Mouse (Mus musculus): ENCODE data around the gene Gm1123. TPM values are rescaled to one million over a fixed set of nuclear protein-coding genes. Genes with fewer than 3 reads are reported as not detected.

Gene Gm1123
- polyA plus RNA-seq (2012; rRNA removed) = not detected in 2 replicates

GRCm38 (mm10) chr9:99035575-99035974, at the start of gene Gm1123:
Gene Gm1123, minus strand, starts transcription at chr9:99035715.

GRCm38 (mm10) chr9:98985800-98986475, 49.6 kb downstream of the Gm1123 start, which contains the start of gene Faim:
Gene Faim, plus strand, starts transcription at chr9:98986373.

Other genes with a start within 250 kb of the Gm1123 start
- gene Prr23a1, start 193.2 kb downstream of the Gm1123 start, polyA plus RNA-seq (2012; rRNA removed) = 0.17 and 0.69 TPM in 2 replicates
- 0.61 TPM in 1 of 2 replicates, not detected in the other for gene Prr23a2, start 179.2 kb downstream of the Gm1123 start, polyA plus RNA-seq (2012; rRNA removed)
- gene Prr23a3, start 170.9 kb downstream of the Gm1123 start, polyA plus RNA-seq (2012; rRNA removed) = 0.67 and 0.98 TPM in 2 replicates
- gene 7420426K07Rik, start 132.6 kb downstream of the Gm1123 start, polyA plus RNA-seq (2012; rRNA removed) = 1.3 and 1.9 TPM in 2 replicates
- gene Foxl2, start 80.4 kb downstream of the Gm1123 start, polyA plus RNA-seq (2012; rRNA removed) = 29.8 and 31.9 TPM in 2 replicates
- gene Faim, start 49.3 kb downstream of the Gm1123 start, polyA plus RNA-seq (2012; rRNA removed) = 2.4 and 4.0 TPM in 2 replicates
- 2.2 TPM in 2 replicates for gene Pik3cb, start 104.9 kb upstream of the Gm1123 start, polyA plus RNA-seq (2012; rRNA removed)
- gene Faiml, start 201.5 kb upstream of the Gm1123 start, polyA plus RNA-seq (2012; rRNA removed) = not detected in 2 replicates
- 2.0 and 2.8 TPM in 2 replicates for gene Cep70, start 207.7 kb upstream of the Gm1123 start, polyA plus RNA-seq (2012; rRNA removed)

Measured in ovary, adult 2 months (tissue).